Mouse (Mus musculus) left cerebral cortex, postnatal 14 days (tissue): Measurements from ENCODE around the gene Inafm2. TPM values are rescaled to one million over a fixed set of nuclear protein-coding genes. Genes with fewer than 3 reads are reported as not detected.
A peak's percentile ranks its signal among the peaks of the same experiment; 100 is the strongest.

Experiments
- DNase-seq, 2 experiments: peaks; one replicate each; pipeline ENCODE4 v3.0.0; 2021 to 2022; ENCODE audit warnings: low spot score in 2 of 2, mixed read lengths in 1 of 2
- intact Hi-C: fragments of 180-260 bp; cut with DNase I; formaldehyde crosslinking; loops from one replicate; pipeline ENCODE4 v1.15.1; 2025
- total RNA-seq, 2 experiments: library from RNA; stranded (reverse); gene quantifications; 2 replicates each; pipeline ENCODE4 v1.2.3; 2021

Inafm2 gene
- total RNA-seq, 2 experiments from 2014 or later = 30.8 to 33.4 TPM

- intact Hi-C loops = no loop called here
- no peak for DNase-seq
Observed at GRCm38 (mm10) chr2:118772158-118772874, 26.8 kb downstream of the Inafm2 start, which contains the start of gene Phgr1. Phgr1 (plus strand) TSS chr2:118772769.

GRCm38 (mm10) chr2:118774536-118774935 is 29.0 kb downstream of the Inafm2 start:
- intact Hi-C loops = no loop called here
- no peak for DNase-seq

- intact Hi-C loops = no loop called here
- peak; percentile 22 to 49 for DNase-seq
Observed at GRCm38 (mm10) chr2:118775396-118775795, 29.8 kb downstream of the Inafm2 start.

GRCm38 (mm10) chr2:118775846-118776245 is 30.3 kb downstream of the Inafm2 start:
- DNase-seq = peak; percentile 65 to 86
- intact Hi-C loops = no loop called here

DNA sequence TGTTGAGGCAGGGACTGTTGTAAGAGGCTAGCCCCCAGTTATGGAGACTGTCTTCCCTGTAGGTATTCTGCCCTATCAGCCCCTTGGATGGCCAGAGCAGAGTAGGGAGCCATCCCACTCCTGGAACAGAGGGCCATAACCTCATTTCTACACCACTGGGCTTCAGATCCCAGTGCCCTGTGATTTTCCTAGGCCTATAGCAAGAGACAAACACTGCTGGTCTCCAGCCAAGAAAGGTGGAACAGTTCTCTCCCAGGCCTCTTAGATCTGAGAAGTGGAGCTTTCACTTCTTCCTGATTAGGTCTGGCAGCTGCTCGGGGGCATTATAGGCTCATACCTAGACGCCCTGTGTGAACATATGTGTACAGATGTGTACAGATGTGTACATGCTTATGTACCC is 30.7 kb downstream of the Inafm2 start:
- intact Hi-C loops = no loop called here
- DNase-seq = no peak

DNA sequence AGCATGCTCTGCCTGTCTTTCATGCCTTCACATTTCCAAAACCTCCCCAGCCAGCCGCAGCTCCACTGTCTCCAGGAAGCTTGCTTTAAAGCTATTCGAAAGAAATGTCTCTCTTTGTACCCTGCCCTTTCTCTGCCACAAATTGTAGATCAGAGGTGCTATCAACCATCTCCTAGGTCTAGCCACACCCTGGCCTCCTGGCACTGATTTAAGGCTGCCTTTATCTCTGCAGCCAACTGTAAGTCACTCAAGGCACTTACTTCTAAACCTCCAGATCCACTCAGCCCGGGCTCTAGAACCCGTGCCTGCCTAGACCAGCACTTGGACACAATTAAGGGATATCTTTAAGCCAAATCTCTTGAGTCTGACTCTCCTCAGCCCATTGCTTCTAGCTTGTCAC is 32.9 kb downstream of the Inafm2 start:
- intact Hi-C loops = loop anchor here (2.0 kb wide), 1 partner anchor 34 kb away; the partner anchor contains the start of gene Inafm2
- no peak for DNase-seq

- intact Hi-C loops = loop anchor here (2.0 kb wide), 1 partner anchor 34 kb away; the partner anchor contains the start of gene Inafm2
Observed at GRCm38 (mm10) chr2:118779065-118779464, 33.5 kb downstream of the Inafm2 start.

DNA sequence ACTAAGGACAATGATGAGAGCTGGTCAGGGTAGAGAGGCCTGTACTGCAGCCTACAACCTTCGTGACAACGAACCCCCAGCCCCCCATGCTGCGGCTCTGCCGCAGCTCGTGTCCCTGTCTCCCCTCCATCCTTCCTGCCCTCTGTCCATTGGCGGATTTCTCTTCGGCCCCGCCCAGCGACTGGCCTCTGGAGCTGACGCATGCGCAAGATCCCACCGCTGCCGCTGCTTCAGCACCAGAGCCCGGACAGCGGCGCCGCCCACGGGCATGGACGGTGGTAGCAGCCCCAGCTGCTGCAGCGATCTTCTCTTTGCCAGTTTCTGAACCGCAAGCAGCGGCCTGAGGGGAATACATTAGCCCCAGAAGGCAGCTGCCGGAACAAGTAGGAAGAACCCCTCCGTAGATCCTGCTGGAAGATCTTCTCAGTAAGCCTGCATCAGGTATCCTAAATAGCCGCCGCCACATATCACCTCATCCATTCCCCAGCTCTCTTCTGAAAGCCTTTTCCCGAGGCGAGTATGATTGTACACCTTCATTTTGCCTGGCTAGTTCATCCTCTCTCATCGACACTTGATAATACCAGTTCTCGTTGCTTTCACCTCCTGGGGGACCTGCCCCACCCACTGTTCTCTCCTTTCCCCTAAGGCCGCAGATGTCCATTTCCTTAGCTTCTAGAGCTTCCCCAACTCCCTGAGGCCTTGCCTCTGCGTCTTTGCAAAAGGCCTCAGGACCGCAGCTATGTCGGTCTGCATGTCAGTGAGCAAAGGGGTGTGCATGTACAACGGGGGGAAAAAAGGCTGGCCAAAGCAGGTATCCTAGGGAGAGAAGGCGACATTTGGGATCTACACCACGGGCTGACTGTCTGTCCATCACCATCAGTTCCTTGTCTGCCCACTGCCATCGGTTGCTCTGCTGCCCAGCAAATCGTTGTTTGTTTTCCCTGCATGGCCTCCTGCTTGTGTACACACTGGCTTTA is 34.2 kb downstream of the Inafm2 start, which contains the start of gene Disp2:
Gene Disp2 (plus strand): TSS at position 216 of the 977 bp plus-strand sequence.
- intact Hi-C loops = loop anchor here (2.0 kb wide), 1 partner anchor 35 kb away; the partner anchor contains the start of gene Inafm2
- peak; percentile 96 to 97 for DNase-seq

More at GRCm38 (mm10) chr2:118779065-118779464, 33.5 kb downstream of the Inafm2 start:
- no peak for DNase-seq

DNA sequence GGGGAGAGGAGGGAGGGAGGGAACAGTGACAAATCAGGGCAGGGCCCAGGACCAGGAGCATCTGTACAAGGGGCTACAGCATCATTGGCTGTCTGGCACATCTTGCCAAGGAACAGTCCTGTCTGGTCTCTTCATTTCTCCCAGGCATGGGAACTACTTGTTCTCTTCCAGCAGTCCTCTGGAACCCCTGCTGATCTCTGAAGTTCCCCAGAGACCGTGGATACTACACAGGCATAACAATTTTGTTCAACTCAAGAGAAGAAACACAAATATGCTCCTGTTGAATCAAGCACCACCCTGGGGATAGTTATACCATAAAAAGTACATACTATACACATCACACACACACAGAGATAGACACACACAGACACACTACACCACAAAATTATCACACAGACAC is 35.6 kb downstream of the Inafm2 start:
- no peak for DNase-seq
- intact Hi-C loops = no loop called here

DNA sequence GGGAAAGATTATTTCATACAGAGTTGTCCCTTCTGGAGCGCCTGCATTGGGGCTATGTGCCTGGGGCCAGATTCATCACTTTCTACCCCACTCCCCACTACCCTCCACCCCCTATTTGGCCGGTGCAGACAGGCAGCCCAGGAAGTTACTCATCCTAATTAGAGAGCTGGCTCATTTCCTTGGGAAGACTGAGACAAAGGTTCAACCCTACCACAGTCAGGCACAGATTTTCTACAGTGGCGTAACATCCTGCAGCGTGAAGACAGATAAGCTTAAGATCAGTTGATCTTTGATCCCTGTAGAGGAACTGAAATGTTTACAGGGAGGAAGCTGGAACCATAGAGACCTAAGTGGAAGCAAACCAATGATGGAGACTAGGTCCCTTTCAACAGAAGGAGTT is 36.7 kb downstream of the Inafm2 start:
- no peak for DNase-seq
- intact Hi-C loops = no loop called here

- DNase-seq = no peak
- intact Hi-C loops = no loop called here
Observed at GRCm38 (mm10) chr2:118783093-118783492, 37.5 kb downstream of the Inafm2 start.

GRCm38 (mm10) chr2:118783663-118784062 is 38.1 kb downstream of the Inafm2 start:
- intact Hi-C loops = no loop called here
- DNase-seq = no peak

DNA sequence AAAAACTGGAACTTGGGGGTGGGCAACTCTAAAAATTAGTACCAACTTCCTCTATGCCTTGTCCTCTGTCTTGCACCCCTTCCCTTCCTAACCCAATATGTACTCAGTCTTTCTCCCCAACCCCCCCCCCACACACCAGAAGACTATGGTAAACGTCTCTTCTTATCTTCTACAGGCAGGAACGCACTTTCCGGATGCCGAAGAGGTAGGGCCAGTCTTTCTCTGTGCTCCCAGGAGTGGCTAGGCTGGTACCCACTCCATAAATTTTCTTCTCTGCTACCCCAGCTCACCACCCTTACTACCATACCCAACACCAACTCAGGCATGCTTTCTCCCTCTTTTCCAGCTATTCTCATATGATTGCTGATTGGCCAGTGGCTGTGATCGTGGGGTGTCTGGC is 41.0 kb downstream of the Inafm2 start:
- intact Hi-C loops = no loop called here

GRCm38 (mm10) chr2:118789501-118789900 is 43.9 kb downstream of the Inafm2 start:
- intact Hi-C loops = no loop called here
- DNase-seq = no peak

More for the DNA sequence above, 41.0 kb downstream of the Inafm2 start:
- no peak for DNase-seq

GRCm38 (mm10) chr2:118790221-118790550 is 44.6 kb downstream of the Inafm2 start:
- DNase-seq = no peak
- intact Hi-C loops = no loop called here

GRCm38 (mm10) chr2:118790551-118791525 is 45.3 kb downstream of the Inafm2 start:
- DNase-seq = peak; percentile 66 to 87
- intact Hi-C loops = no loop called here

GRCm38 (mm10) chr2:118791591-118792258 is 46.2 kb downstream of the Inafm2 start:
- DNase-seq = no peak
- intact Hi-C loops = no loop called here

- intact Hi-C loops = no loop called here
- DNase-seq = no peak
Observed at GRCm38 (mm10) chr2:118792259-118792613, 46.7 kb downstream of the Inafm2 start.

GRCm38 (mm10) chr2:118793636-118794035 is 48.1 kb downstream of the Inafm2 start:
- intact Hi-C loops = no loop called here
- no peak for DNase-seq
